Mouse (Mus musculus): ENCODE measurements around the gene Tmem72. TPM values are rescaled to one million over a fixed set of nuclear protein-coding genes. Genes with fewer than 3 reads are reported as not detected.

The Tmem72 gene
- polyA plus RNA-seq, 1 experiment from 2014 or later: 0.05 TPM

GRCm38 (mm10) chr6:116653191-116653590 is 63.5 kb downstream of the Tmem72 start:
- 70% methylated on average over 3 of the region's 3 CpGs for WGBS

GRCm38 (mm10) chr6:116651437-116652118 is 65.1 kb downstream of the Tmem72 start:
- Histone ChIP-seq H3K4me2 (replicated peaks; ENCODE audit: low read depth) (peak overlapping the region; percentile 47), H3K4me3 (ENCODE audit: low read depth, low read length) (peak overlapping the region; percentile 34), H3K9ac (ENCODE audit: low read length) (peak overlapping the region; percentile 58), H3K4me1 (replicated peaks; ENCODE audit: control insufficient read depth, insufficient read depth) (peaks cover 2% of the 10 kb centered on the region; the same call in 1 of the 2 replicates), H3K27me3 (ENCODE audit: control insufficient read depth, insufficient read depth, low read length) (no peaks in the 10 kb centered on the region), H3K27ac (replicated peaks) (peak overlapping the region; percentile 87; the same call in 1 of the 2 replicates), H3K9me3 (ENCODE audit: control insufficient read depth, low read length) (no peaks in the 10 kb centered on the region), H3K36me3 (ENCODE audit: control insufficient read depth, insufficient read depth, low read length) (no peaks in the 10 kb centered on the region)
- ATAC-seq (ENCODE audit: low FRiP score, low TSS enrichment) (no peak), DNase-seq (ENCODE audit: low spot score) (peak; percentile 72)
- 65% methylated on average over 19 of the region's 20 CpGs for WGBS
- TF ChIP-seq EP300 (optimal IDR thresholded peaks at IDR 0.05): no peak
- peak; percentile 74 for TF ChIP-seq CTCF (IDR thresholded peaks at IDR 0.05; ENCODE audit: low read depth)

More at GRCm38 (mm10) chr6:116653191-116653590, 63.5 kb downstream of the Tmem72 start:
- Histone ChIP-seq H3K27ac (replicated peaks) (no peak overlapping the region), H3K36me3 (ENCODE audit: control insufficient read depth, insufficient read depth, low read length) (no peaks in the 10 kb centered on the region), H3K4me1 (replicated peaks; ENCODE audit: control insufficient read depth, insufficient read depth) (peaks cover 2% of the 10 kb centered on the region; the same call in 1 of the 2 replicates), H3K4me2 (replicated peaks; ENCODE audit: low read depth) (0 out of 2 replicates have a peak overlapping the region, but pooled peaks have one; percentile 1), H3K9me3 (ENCODE audit: control insufficient read depth, low read length) (no peaks in the 10 kb centered on the region), H3K4me3 (ENCODE audit: low read depth, low read length) (no peak overlapping the region), H3K27me3 (ENCODE audit: control insufficient read depth, insufficient read depth, low read length) (no peaks in the 10 kb centered on the region), H3K9ac (ENCODE audit: low read length) (no peak overlapping the region)
- DNase-seq (ENCODE audit: low spot score): peak; percentile 12
- TF ChIP-seq CTCF (IDR thresholded peaks at IDR 0.05; ENCODE audit: low read depth) (no peak), EP300 (optimal IDR thresholded peaks at IDR 0.05) (no peak)
- no peak for ATAC-seq (ENCODE audit: low FRiP score, low TSS enrichment)

- Histone ChIP-seq H3K9me3 (ENCODE audit: control insufficient read depth, low read length) (no peaks in the 10 kb centered on the region), H3K4me1 (replicated peaks; ENCODE audit: control insufficient read depth, insufficient read depth) (peaks cover 2% of the 10 kb centered on the region; the same call in 1 of the 2 replicates), H3K27ac (replicated peaks) (peak within 1 kb of the TSS; percentile 87), H3K27me3 (ENCODE audit: control insufficient read depth, insufficient read depth, low read length) (no peaks in the 10 kb centered on the region), H3K4me3 (ENCODE audit: low read depth, low read length) (peak within 1 kb of the TSS; percentile 34), H3K9ac (ENCODE audit: low read length) (peak within 1 kb of the TSS; percentile 58), H3K4me2 (replicated peaks; ENCODE audit: low read depth) (peak within 1 kb of the TSS; percentile 47), H3K36me3 (ENCODE audit: control insufficient read depth, insufficient read depth, low read length) (no peaks in the 10 kb centered on the region)
- ATAC-seq (ENCODE audit: low FRiP score, low TSS enrichment): peak; percentile 93
- TF ChIP-seq EP300 (optimal IDR thresholded peaks at IDR 0.05) (peak; percentile 29), CTCF (IDR thresholded peaks at IDR 0.05; ENCODE audit: low read depth) (no peak)
- WGBS: 2% methylated on average over 6 of the region's 6 CpGs
- peak; percentile 86 for DNase-seq (ENCODE audit: low spot score)
These were observed 66.3 kb downstream of the Tmem72 start, which contains the start of gene Depp1 for GRCm38 (mm10) chr6:116650406-116650805. Gene Depp1, plus strand, starts transcription at chr6:116650609.

GRCm38 (mm10) chr6:116649811-116650210 is 66.9 kb downstream of the Tmem72 start:
- peak overlapping the region; percentile 87 for H3K27ac ChIP-seq (replicated peaks)
- ATAC-seq (ENCODE audit: low FRiP score, low TSS enrichment) (peak; percentile 70), DNase-seq (ENCODE audit: low spot score) (peak; percentile 56)
- H3K4me2 ChIP-seq (replicated peaks; ENCODE audit: low read depth): no peak overlapping the region
- TF ChIP-seq CTCF (IDR thresholded peaks at IDR 0.05; ENCODE audit: low read depth) (no peak), EP300 (optimal IDR thresholded peaks at IDR 0.05) (no peak)
- no peaks in the 10 kb centered on the region for H3K9me3 ChIP-seq (ENCODE audit: control insufficient read depth, low read length)
- WGBS: 51% methylated on average over 7 of the region's 7 CpGs
- no peak overlapping the region for H3K4me3 ChIP-seq (ENCODE audit: low read depth, low read length)
- H3K36me3 ChIP-seq (ENCODE audit: control insufficient read depth, insufficient read depth, low read length): no peaks in the 10 kb centered on the region
- no peak overlapping the region for H3K9ac ChIP-seq (ENCODE audit: low read length)
- peaks cover 2% of the 10 kb centered on the region; the same call in 1 of the 2 replicates for H3K4me1 ChIP-seq (replicated peaks; ENCODE audit: control insufficient read depth, insufficient read depth)
- no peaks in the 10 kb centered on the region for H3K27me3 ChIP-seq (ENCODE audit: control insufficient read depth, insufficient read depth, low read length)

GRCm38 (mm10) chr6:116647763-116648162 is 69.0 kb downstream of the Tmem72 start:
- TF ChIP-seq CTCF (IDR thresholded peaks at IDR 0.05; ENCODE audit: low read depth) (no peak), EP300 (optimal IDR thresholded peaks at IDR 0.05) (no peak)
- no peaks in the 10 kb centered on the region for H3K9me3 ChIP-seq (ENCODE audit: control insufficient read depth, low read length)
- no peak overlapping the region for H3K4me2 ChIP-seq (replicated peaks; ENCODE audit: low read depth)
- H3K9ac ChIP-seq (ENCODE audit: low read length): no peak overlapping the region
- H3K4me1 ChIP-seq (replicated peaks; ENCODE audit: control insufficient read depth, insufficient read depth): peaks cover 4% of the 10 kb centered on the region; the same call in 1 of the 2 replicates
- DNase-seq (ENCODE audit: low spot score): peak; percentile 47
- H3K36me3 ChIP-seq (ENCODE audit: control insufficient read depth, insufficient read depth, low read length): no peaks in the 10 kb centered on the region
- 73% methylated on average over 12 of the region's 12 CpGs for WGBS
- no peak overlapping the region for H3K4me3 ChIP-seq (ENCODE audit: low read depth, low read length)
- no peaks in the 10 kb centered on the region for H3K27me3 ChIP-seq (ENCODE audit: control insufficient read depth, insufficient read depth, low read length)
- H3K27ac ChIP-seq (replicated peaks): no peak overlapping the region
- no peak for ATAC-seq (ENCODE audit: low FRiP score, low TSS enrichment)

GRCm38 (mm10) chr6:116644335-116644734 is 72.4 kb downstream of the Tmem72 start:
- ATAC-seq (ENCODE audit: low FRiP score, low TSS enrichment) (peak; percentile 87), DNase-seq (ENCODE audit: low spot score) (no peak)
- no peaks in the 10 kb centered on the region for H3K27me3 ChIP-seq (ENCODE audit: control insufficient read depth, insufficient read depth, low read length)
- peak overlapping the region; percentile 45; the same call in 1 of the 2 replicates for H3K27ac ChIP-seq (replicated peaks)
- H3K4me3 ChIP-seq (ENCODE audit: low read depth, low read length): no peak overlapping the region
- H3K9ac ChIP-seq (ENCODE audit: low read length): no peak overlapping the region
- H3K4me1 ChIP-seq (replicated peaks; ENCODE audit: control insufficient read depth, insufficient read depth): 0 out of 2 replicates have a peak, but pooled peaks cover 2% of the 10 kb centered on the region
- no peaks in the 10 kb centered on the region for H3K36me3 ChIP-seq (ENCODE audit: control insufficient read depth, insufficient read depth, low read length)
- H3K4me2 ChIP-seq (replicated peaks; ENCODE audit: low read depth): no peak overlapping the region
- no peaks in the 10 kb centered on the region for H3K9me3 ChIP-seq (ENCODE audit: control insufficient read depth, low read length)
- TF ChIP-seq EP300 (optimal IDR thresholded peaks at IDR 0.05) (no peak), CTCF (IDR thresholded peaks at IDR 0.05; ENCODE audit: low read depth) (no peak)
- WGBS: 39% methylated on average over 3 of the region's 3 CpGs
